Mouse (Mus musculus) embryonic facial prominence, embryonic 12.5 days (tissue): ENCODE data around the gene Pcdh7. TPM values are rescaled to one million over a fixed set of nuclear protein-coding genes. Genes with fewer than 3 reads are reported as not detected.

Experiments used
- ATAC-seq: fragments of 200-750 bp; cut with Nextera tagmentation; 2 replicates; pipeline ENCODE4 v1.8.0; 2017; ENCODE audit not compliant: insufficient number of reproducible peaks, insufficient read depth, low FRiP score, low TSS enrichment
- H3K27ac ChIP-seq: fragments of 300-500 bp; sonication (generic); 2 replicates; pipeline ENCODE4 v1.5.1; 2016; ENCODE audit warnings: mild to moderate bottlenecking
- H3K27me3 ChIP-seq: fragments of 300-500 bp; sonication (generic); 2 replicates; pipeline ENCODE4 v1.6.1; 2016; ENCODE audit warnings: mild to moderate bottlenecking, moderate library complexity
- H3K36me3 ChIP-seq: fragments of 300-500 bp; sonication (generic); 2 replicates; pipeline ENCODE4 v1.6.1; 2016; ENCODE audit warnings: mild to moderate bottlenecking
- H3K4me1 ChIP-seq: fragments of 300-500 bp; sonication (generic); 2 replicates; pipeline ENCODE4 v1.6.1; 2016
- H3K4me2 ChIP-seq: fragments of 300-500 bp; sonication (generic); replicated peaks from 2 replicates; pipeline ENCODE4 v1.6.1; 2016; ENCODE audit warnings: mild to moderate bottlenecking, moderate library complexity
- H3K4me3 ChIP-seq: fragments of 300-500 bp; sonication (generic); 2 replicates; pipeline ENCODE4 v1.5.1; 2016; ENCODE audit warnings: mild to moderate bottlenecking
- H3K9ac ChIP-seq: fragments of 300-500 bp; sonication (generic); 2 replicates; pipeline ENCODE4 v1.6.1; 2016; ENCODE audit warnings: mild to moderate bottlenecking, moderate library complexity
- H3K9me3 ChIP-seq: fragments of 300-500 bp; sonication (generic); 2 replicates; pipeline ENCODE4 v1.6.1; 2016; ENCODE audit warnings: mild to moderate bottlenecking, moderate library complexity
- WGBS: fragments of 180-500 bp; shearing (Covaris S2); methylation state at CpG from one replicate; pipeline ENCODE4 v1.1.7; 2016; 5-methylcytosine and 5-hydroxymethylcytosine counted together
- polyA plus RNA-seq: library from polyadenylated mRNA; unstranded; fragments of >200 nt; fragmentation: Nextera tagmentation; extraction: Ambion mirVana; gene quantifications from 2 replicates; pipeline ENCODE4 v1.2.1, GENCODE M21; 2016

Gene Pcdh7
- polyA plus RNA-seq, 1 experiment from 2014 or later: 14.9 TPM

DNA sequence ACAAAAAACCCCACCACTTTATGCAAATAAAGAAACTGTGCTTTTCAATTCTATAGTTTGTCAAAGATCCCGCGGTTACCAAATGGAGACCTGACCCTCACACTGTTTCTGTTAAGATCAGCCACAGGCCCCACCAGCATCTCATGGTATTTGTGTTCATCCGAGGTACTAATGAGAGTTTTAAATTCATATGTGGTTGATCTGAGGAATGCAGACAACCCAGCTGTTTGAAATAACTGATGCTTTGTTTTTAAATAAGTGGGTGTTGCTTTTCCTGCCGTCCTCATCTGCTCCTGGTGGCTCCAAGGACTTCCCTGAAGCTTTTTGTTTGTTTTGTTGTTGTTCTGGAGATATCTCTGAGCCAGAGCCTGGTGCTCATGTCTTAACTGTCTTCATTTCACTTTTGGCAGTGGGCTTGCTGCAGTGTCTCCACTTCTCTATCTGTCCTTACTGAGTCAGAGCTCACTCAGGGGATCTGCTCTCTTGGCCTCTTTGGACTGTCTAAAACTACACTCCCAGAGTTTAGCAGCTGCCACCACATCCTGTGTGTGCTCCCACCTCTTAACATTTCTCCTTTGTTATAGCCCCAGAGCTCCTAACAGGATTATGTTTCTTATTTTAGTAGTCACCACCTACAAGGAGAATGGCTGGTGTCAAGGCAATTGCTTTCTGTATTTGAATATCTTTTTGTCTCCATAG is 39.1 kb downstream of the Pcdh7 start:
- Histone ChIP-seq H3K36me3 (no peaks in the 10 kb centered on the region), H3K9me3 (no peaks in the 10 kb centered on the region), H3K27ac (peak overlapping the region; percentile 37; the same call in 1 of the 2 replicates)

DNA sequence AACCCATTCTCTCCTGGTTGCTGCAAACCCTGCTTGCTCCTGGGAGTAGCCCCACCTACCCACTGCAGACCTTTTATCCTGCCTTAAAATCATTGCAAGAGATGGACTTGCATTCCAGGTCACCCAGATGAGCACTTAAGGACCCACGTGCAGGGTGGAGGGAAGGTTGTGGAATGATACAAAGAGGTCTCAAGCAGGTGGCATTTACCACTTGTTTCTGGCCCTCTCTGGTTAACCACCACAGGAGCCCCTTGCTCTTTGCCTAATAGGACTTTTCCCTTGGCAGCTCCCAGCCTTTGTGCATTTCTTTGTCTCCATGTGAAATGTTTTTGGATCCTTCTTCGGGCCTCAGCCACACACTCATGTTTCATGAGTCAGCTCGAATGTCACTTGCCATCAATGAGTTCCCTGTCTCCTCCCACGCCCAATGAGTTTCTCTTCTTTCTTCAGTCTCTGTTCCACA is 39.7 kb downstream of the Pcdh7 start:
- Histone ChIP-seq H3K27me3 (no peaks in the 10 kb centered on the region), H3K4me1 (peaks cover 17% of the 10 kb centered on the region), H3K9me3 (no peaks in the 10 kb centered on the region), H3K4me3 (no peak overlapping the region), H3K9ac (no peak overlapping the region), H3K4me2 (no peak overlapping the region), H3K36me3 (no peaks in the 10 kb centered on the region), H3K27ac (peak overlapping the region; percentile 37; the same call in 1 of the 2 replicates)
- no peak for ATAC-seq
- WGBS: 18% methylated on average over 4 of the region's 4 CpGs

More for the DNA sequence above, 39.1 kb downstream of the Pcdh7 start:
- no peak overlapping the region for H3K9ac ChIP-seq
- WGBS: 33% methylated on average over 4 of the region's 4 CpGs
- H3K4me3 ChIP-seq: no peak overlapping the region
- H3K27me3 ChIP-seq: no peaks in the 10 kb centered on the region
- H3K4me2 ChIP-seq: no peak overlapping the region
- ATAC-seq: no peak
- H3K4me1 ChIP-seq: peaks cover 17% of the 10 kb centered on the region

DNA sequence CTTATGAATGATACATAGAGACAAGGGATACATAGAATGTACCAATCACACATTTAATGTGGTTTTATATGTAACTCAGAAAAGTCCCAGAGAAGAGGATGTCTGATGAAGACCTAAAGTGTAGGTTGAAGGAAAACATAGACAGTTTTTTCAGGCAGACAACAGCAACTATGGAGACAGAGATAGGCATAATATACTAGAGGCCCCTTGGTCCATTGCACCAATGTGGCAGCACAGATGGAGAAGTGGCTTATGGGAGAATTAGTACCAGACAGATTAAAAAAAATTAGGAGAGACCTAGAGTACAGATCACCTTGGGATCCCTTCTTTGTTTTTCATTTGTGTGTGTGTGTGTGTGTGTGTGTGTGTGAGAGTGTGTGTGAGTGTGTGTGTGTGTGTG is 41.2 kb downstream of the Pcdh7 start:
- no peak for ATAC-seq
- H3K27ac ChIP-seq: no peak overlapping the region
- H3K9me3 ChIP-seq: no peaks in the 10 kb centered on the region
- H3K4me3 ChIP-seq: no peak overlapping the region
- H3K4me1 ChIP-seq: peaks cover 17% of the 10 kb centered on the region
- no peaks in the 10 kb centered on the region for H3K36me3 ChIP-seq
- H3K4me2 ChIP-seq: no peak overlapping the region
- H3K9ac ChIP-seq: no peak overlapping the region
- H3K27me3 ChIP-seq: no peaks in the 10 kb centered on the region

DNA sequence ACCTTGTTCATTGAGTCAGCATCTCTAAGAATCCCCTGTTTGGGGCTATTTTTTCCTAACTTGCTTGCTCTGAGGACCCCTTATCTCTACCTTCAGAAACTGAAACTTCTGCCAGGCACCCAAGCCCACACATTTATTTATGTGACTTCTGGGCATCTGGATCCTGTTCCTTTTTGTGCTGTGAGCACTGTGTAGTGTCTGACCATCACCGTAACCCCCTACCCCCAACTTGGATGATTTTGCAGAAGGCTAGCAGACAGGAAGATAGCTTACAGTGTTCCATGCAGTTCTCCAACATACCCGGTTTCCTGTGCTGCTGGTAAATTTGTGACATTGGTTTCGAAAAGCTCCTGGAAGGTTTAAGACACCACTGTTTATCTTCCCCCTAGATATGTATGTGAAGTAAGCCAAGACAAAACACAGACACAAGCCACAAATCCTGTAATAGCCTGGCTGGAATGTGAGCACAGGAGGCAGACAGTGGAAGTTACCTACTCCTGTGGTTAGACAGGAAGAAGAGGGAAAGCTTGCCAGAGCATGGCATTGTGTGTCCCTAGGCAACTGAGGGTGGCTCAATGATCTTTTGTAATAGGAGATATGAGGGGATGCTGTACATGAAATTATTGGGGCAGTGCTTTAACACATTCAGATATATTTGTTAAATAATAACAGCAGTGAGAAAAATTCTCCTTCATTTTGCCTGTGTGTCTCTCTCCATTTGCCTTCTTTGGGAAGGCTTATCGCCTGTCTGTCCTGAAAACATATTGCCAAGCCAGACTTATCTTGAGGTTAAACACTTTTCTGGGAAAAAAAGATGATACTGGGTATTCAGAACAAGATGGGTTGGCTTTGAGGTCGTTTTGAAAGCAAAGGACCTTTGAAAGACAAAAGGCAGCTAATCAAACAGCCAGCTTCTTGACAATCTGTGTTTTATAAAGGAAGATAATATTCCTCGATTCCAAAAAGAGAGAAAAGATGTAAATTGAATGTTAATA is 42.6 kb downstream of the Pcdh7 start:
- Histone ChIP-seq H3K9ac (no peak overlapping the region), H3K27ac (no peak overlapping the region), H3K27me3 (no peaks in the 10 kb centered on the region), H3K4me2 (no peak overlapping the region), H3K4me1 (peaks cover 21% of the 10 kb centered on the region), H3K36me3 (no peaks in the 10 kb centered on the region), H3K4me3 (no peak overlapping the region), H3K9me3 (no peaks in the 10 kb centered on the region)
- no peak for ATAC-seq
- 57% methylated on average over 6 of the region's 6 CpGs for WGBS

DNA sequence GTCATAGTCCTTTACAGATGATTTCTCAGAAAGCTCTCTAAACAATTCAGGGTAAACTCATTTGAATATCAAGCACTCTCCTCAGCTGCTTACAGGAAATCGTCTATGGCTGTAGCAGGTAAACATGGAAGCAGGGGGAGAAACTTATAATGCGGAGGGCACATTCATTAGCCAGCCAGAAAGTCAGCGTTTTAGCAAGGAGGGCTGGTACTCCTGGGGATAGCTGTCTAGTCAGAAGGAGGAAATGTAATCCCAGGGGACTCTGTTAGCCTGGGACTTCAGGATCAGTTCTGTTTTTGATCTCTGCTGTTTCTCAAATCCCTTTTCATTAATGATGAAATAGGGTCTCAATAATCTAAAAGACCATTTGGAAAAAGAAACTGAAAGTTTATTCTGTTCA is 47.6 kb downstream of the Pcdh7 start:
- Histone ChIP-seq H3K4me3 (no peak overlapping the region), H3K4me2 (no peak overlapping the region), H3K9me3 (no peaks in the 10 kb centered on the region), H3K9ac (no peak overlapping the region), H3K36me3 (no peaks in the 10 kb centered on the region), H3K4me1 (peaks cover 7% of the 10 kb centered on the region; the same call in 1 of the 2 replicates), H3K27me3 (no peaks in the 10 kb centered on the region), H3K27ac (no peak overlapping the region)
- WGBS: 28% methylated on average over 3 of the region's 3 CpGs
- ATAC-seq: no peak

DNA sequence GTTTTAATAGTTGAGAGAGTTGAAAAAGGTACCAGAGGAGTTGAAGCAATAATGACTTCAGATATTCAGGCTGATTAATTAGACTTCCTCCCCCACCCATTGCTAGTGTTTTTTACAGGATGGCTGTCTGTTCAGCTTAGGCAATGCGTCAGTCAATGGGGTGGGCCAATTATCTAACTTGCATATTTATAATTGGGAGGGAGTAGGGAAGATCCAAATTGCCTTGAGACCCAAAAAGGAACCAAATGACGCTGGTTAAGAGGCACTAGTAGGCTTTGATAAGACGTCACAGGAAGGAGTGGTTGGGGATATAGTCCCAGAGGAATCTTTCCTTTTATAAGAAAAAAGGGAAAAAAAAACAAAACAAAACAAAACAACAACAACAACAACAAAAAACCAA is 49.6 kb downstream of the Pcdh7 start:
- no peak overlapping the region for H3K9ac ChIP-seq
- H3K36me3 ChIP-seq: no peaks in the 10 kb centered on the region
- ATAC-seq: no peak
- WGBS: 57% methylated on average over 3 of the region's 3 CpGs
- no peak overlapping the region for H3K4me2 ChIP-seq
- H3K4me3 ChIP-seq: no peak overlapping the region
- no peaks in the 10 kb centered on the region for H3K9me3 ChIP-seq
- H3K4me1 ChIP-seq: peaks cover 7% of the 10 kb centered on the region; the same call in 1 of the 2 replicates
- no peaks in the 10 kb centered on the region for H3K27me3 ChIP-seq
- H3K27ac ChIP-seq: no peak overlapping the region

DNA sequence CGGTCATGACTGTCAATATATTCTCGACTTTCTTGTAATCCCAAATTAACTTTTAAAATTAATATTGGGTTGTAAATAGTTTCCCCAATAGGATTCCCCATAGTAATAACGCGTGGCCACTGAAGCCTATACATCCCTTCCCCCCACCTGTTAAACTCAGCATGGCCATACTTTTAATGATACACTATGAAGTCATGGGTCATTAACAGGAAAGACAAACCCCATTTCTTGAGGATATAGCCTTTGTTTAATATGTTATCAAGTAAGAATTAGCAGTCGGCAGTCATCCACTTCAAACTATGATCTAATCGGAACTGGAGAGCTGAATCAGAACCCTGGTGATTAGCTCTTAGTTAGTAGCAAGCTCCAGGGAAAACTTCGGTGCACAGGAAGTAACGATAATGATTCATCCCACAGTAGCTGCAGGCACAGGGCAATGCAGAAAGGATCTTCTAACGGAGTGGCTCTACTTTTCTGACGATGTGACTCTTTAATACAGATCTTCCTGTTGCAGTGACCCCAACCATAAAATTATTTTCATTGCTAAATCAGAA is 50.8 kb downstream of the Pcdh7 start:
- no peak overlapping the region for H3K4me3 ChIP-seq
- H3K4me1 ChIP-seq: peaks cover 7% of the 10 kb centered on the region; the same call in 1 of the 2 replicates
- WGBS: 65% methylated on average over 10 of the region's 10 CpGs
- no peaks in the 10 kb centered on the region for H3K27me3 ChIP-seq
- H3K36me3 ChIP-seq: no peaks in the 10 kb centered on the region
- ATAC-seq: no peak
- H3K27ac ChIP-seq: no peak overlapping the region
- H3K9me3 ChIP-seq: no peaks in the 10 kb centered on the region
- no peak overlapping the region for H3K9ac ChIP-seq
- no peak overlapping the region for H3K4me2 ChIP-seq

DNA sequence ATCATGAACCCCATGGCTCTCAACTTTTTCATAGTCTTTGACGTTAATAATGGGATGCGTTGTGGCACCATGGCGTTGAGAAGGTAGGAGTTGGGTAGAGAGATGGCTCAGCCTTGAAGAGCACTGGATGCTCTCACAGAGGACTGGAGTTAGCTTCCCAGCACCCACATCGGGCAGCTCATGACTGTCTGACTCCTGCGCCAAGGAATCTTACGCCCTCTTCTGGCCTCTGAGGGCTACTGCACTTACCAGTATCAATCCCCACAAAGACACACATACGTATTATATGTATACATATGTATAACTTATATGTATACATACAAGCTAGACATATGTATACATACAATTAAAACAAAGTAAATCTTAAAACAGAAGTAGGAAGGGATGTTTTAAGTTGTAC is 51.9 kb downstream of the Pcdh7 start:
- H3K4me2 ChIP-seq: no peak overlapping the region
- H3K36me3 ChIP-seq: no peaks in the 10 kb centered on the region
- no peak for ATAC-seq
- H3K4me1 ChIP-seq: peaks cover 7% of the 10 kb centered on the region; the same call in 1 of the 2 replicates
- H3K4me3 ChIP-seq: no peak overlapping the region
- H3K27ac ChIP-seq: no peak overlapping the region
- no peaks in the 10 kb centered on the region for H3K9me3 ChIP-seq
- H3K9ac ChIP-seq: no peak overlapping the region
- WGBS: 92% methylated on average over 7 of the region's 7 CpGs
- no peaks in the 10 kb centered on the region for H3K27me3 ChIP-seq

DNA sequence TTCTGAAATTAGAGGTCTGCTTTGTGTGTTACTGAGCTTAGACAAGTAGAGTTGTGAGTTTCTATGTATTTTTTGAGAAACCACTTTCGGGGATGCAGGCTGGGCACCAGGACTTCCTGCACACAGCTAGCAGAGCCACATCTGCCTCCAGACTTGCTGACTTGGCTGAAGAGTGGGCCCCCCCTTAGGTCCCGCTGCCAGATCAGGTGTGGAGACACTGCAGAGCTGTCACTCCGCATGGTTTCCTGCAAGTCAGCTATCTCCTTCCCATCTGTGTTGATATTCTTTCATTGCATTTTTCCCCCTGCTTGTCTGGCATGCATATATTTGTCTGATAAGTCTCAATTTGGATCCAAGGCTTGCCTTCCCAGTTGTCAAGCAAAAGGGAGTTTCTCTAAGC is 52.6 kb downstream of the Pcdh7 start:
- 86% methylated on average over 3 of the region's 3 CpGs for WGBS
- H3K36me3 ChIP-seq: no peaks in the 10 kb centered on the region

DNA sequence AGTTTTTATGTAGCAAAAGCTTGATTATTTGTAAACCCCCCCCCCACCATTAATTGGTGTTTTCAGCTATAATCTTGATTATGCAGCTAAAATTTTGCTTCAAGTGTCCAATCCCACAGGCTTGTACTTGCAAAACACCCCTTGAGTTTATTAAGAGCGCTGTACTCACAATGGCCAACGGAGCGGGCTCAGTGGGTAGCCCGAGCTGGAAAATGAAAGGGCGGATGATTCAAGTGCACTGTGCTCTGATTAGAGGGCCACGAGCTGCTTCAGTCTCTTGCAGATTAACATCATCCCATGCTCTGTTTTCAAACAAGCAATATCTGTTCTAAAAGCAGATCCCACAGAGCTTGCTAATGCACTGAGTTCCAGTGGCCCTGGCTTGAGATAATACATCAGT is 53.4 kb downstream of the Pcdh7 start:
- H3K36me3 ChIP-seq: no peaks in the 10 kb centered on the region
- no peak overlapping the region for H3K9ac ChIP-seq
- no peaks in the 10 kb centered on the region for H3K27me3 ChIP-seq
- WGBS: 78% methylated on average over 6 of the region's 6 CpGs
- ATAC-seq: no peak
- no peak overlapping the region for H3K4me2 ChIP-seq
- no peaks in the 10 kb centered on the region for H3K9me3 ChIP-seq
- H3K27ac ChIP-seq: no peak overlapping the region
- no peaks in the 10 kb centered on the region for H3K4me1 ChIP-seq
- no peak overlapping the region for H3K4me3 ChIP-seq

More for the DNA sequence above, 52.6 kb downstream of the Pcdh7 start:
- H3K9ac ChIP-seq: no peak overlapping the region
- H3K27me3 ChIP-seq: no peaks in the 10 kb centered on the region
- H3K4me1 ChIP-seq: 0 out of 2 replicates have a peak, but pooled peaks cover 3% of the 10 kb centered on the region
- H3K9me3 ChIP-seq: no peaks in the 10 kb centered on the region
- no peak overlapping the region for H3K4me3 ChIP-seq
- ATAC-seq: no peak
- no peak overlapping the region for H3K27ac ChIP-seq
- no peak overlapping the region for H3K4me2 ChIP-seq

DNA sequence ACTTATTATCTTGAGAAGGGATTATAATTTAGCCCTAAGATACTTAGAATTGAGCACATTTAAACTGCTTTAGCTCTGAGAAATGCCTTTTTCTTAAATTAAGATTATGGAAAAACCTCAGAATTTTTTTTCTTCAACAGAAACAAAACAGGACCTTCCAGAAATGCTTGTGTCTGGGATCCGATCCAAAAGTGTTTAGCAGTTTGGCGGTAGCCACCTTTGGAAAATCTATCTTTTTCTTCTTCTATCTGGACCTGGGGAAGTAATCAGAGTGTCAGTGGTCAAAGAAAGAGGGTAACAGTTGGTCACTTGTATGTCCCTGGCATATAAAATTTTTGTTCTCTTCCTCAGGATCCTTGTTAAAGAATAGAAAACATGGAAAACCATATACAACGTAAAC is 54.9 kb downstream of the Pcdh7 start:
- Histone ChIP-seq H3K27me3 (no peaks in the 10 kb centered on the region), H3K4me3 (no peak overlapping the region), H3K9me3 (no peaks in the 10 kb centered on the region), H3K4me1 (no peaks in the 10 kb centered on the region), H3K27ac (no peak overlapping the region), H3K36me3 (no peaks in the 10 kb centered on the region), H3K9ac (no peak overlapping the region), H3K4me2 (no peak overlapping the region)
- WGBS: 77% methylated on average over 3 of the region's 3 CpGs
- no peak for ATAC-seq
